Mouse (Mus musculus): Measurements from ENCODE around the gene Dapk1. TPM values are rescaled to one million over a fixed set of nuclear protein-coding genes. Genes with fewer than 3 reads are reported as not detected.

Dapk1 gene
- total RNA-seq, 4 experiments from 2014 or later, result 26.5 to 33.0 (median 29.5) TPM

Other genes starting within 250 kb of the Dapk1 start
- not detected for gene BC051665, start 184.4 kb downstream of the Dapk1 start, total RNA-seq (2022)
- gene Ctsll3, start 200.9 kb downstream of the Dapk1 start, total RNA-seq (2022), result not detected